Mouse (Mus musculus) megakaryocyte, embryonic 14.5 days (primary cell): ENCODE data around the gene Axin1.

ENCODE experiments used
- FLI1 ChIP-seq: IDR thresholded peaks from 2 replicates; pipeline ENCODE4 v1.6.1; 2012; ENCODE audit warnings: low read length, inconsistent platforms, mixed read lengths
- GATA1 ChIP-seq: IDR thresholded peaks from 3 replicates; pipeline ENCODE4 v1.6.1; 2012; ENCODE audit warnings: mixed read lengths, low read length, inconsistent platforms, borderline replicate concordance

DNA sequence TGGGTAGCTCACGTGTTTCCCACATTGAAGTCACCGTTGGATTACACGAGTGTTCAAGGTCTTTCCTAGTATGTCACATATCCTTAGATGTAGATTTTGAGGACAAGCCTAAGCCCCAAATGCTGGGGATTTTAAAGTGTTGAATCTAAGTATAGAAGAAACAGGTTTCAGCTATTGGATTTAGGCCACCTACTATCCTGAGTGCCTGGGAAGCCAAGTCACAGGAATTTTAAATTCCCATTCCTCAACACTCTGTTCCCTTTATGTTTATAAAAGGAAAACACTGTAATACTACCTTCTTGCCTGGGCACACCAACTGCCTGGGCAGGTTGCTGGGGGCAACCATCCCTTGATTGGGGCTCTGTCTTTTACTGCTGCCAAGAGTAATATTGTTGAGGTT, 42.7 kb downstream of the Axin1 start:
- TF ChIP-seq FLI1 (no peak), GATA1 (no peak)
